Mouse (Mus musculus): Measurements from ENCODE around the gene Atp11b.

Gene Atp11b

GRCm38 (mm10) chr3:35753825-35754767 is at the start of gene Atp11b:
TSS of gene Atp11b (plus strand) at chr3:35754106.
- DNase-seq (ENCODE audit: low spot score in 2 of 2), result peak; percentile 74 to 80

GRCm38 (mm10) chr3:35704328-35704613 is 49.6 kb upstream of the Atp11b start:
- no peak for DNase-seq (ENCODE audit: low spot score in 2 of 2)

GRCm38 (mm10) chr3:35719531-35720205 is 34.2 kb upstream of the Atp11b start:
- DNase-seq (ENCODE audit: low spot score in 2 of 2), result no peak

- no peak for DNase-seq (ENCODE audit: low spot score in 2 of 2)
Measured at GRCm38 (mm10) chr3:35720801-35721200, 33.1 kb upstream of the Atp11b start.

DNA sequence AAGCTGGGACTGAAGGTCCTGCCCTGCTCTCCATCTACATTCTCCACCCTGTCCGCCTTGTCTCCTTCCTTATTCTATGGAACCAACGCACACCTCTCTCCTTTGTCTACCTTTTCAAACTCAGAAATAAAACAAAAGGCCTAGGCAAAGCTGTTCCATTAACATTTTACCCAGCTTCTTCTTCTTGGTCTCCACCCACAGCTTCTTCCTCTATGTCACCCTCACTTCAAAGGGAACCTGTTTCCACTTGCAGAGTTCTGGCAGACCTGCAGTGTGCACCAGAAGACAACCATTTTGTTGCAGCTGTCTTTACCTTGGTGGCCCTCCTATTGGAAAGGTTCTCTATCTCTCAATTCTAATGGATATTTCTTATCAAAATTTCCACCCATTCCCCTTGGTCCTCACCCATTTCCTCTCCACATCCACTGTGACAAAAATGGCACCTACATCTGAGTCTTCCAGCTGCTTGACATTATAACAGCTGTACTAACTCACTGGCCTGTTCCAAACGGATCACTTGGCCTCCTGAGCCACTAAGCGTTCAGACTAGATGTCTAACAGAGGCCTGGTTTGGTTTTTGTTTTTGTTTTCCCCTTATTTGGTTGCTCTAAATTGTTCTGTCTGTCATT is 32.0 kb upstream of the Atp11b start:
- no peak for DNase-seq (ENCODE audit: low spot score in 2 of 2)

DNA sequence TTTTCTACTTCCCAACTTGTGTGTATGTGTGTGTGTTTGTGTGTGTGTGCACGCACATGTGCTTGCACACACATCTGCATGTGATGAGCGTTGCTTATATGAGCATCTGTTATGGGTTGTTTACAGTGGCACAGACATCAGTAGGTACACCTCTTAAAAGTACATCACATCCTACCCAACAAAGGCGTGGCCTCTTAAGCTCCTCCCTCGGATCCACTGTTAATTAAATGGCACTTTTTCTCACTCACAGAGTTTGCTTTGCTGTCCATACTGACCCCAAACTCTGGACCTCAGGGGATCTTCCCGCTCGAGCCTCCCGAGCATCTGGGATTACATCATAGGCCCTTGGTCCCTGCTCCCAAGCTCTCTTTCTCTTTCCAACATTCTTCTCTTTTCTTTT is 31.1 kb upstream of the Atp11b start:
- no peak for DNase-seq (ENCODE audit: low spot score in 2 of 2)

- no peak for DNase-seq (ENCODE audit: low spot score in 2 of 2)
Measured at GRCm38 (mm10) chr3:35723586-35724322, 30.2 kb upstream of the Atp11b start.

DNA sequence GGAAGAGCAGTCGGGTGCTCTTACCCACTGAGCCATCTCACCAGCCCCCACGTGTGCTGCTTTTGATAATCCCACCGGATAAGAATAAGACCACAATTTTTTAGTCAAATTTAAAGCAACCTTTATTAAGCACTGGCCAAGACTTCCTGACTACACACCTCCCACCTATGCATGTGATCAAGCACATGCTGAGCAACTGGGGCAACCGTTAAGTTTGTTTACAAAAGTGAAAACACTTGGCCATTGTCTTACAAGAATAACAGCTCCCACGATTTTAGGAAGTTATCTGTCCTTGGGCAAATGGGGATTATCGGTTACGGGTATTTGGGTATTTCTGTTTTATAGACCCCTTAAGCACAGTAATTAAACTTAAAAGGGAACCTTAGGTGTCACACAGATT is 28.8 kb upstream of the Atp11b start:
- DNase-seq (ENCODE audit: low spot score in 2 of 2), result no peak

- no peak for DNase-seq (ENCODE audit: low spot score in 2 of 2)
Measured at GRCm38 (mm10) chr3:35726936-35727335, 27.0 kb upstream of the Atp11b start.

GRCm38 (mm10) chr3:35729490-35729889 is 24.4 kb upstream of the Atp11b start:
- no peak for DNase-seq (ENCODE audit: low spot score in 2 of 2)

- no peak for DNase-seq (ENCODE audit: low spot score in 2 of 2)
Measured at GRCm38 (mm10) chr3:35731981-35732777, 21.7 kb upstream of the Atp11b start.

DNA sequence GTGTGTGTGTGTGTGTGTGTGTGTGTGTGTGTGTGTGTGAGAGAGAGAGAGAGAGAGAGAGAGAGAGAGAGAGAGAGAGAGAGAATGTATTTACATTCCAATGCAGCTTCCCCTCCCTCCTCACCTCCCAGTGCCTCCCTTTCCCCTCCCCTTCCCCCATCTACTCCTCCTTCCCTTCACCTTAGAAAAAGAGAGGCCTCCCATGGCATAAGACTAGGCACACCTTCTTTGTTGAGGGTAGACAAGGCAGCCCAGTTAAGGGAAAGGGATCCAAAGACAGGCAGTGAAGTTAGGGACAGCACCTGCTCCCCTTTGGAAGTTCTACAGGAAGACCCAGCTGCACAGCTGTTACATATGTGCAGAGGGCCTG is 21.1 kb upstream of the Atp11b start:
- no peak for DNase-seq (ENCODE audit: low spot score in 2 of 2)

- DNase-seq (ENCODE audit: low spot score in 2 of 2), result no peak
Measured at GRCm38 (mm10) chr3:35734509-35734908, 19.4 kb upstream of the Atp11b start.

GRCm38 (mm10) chr3:35738071-35738470 is 15.8 kb upstream of the Atp11b start:
- DNase-seq (ENCODE audit: low spot score in 2 of 2), result no peak

DNA sequence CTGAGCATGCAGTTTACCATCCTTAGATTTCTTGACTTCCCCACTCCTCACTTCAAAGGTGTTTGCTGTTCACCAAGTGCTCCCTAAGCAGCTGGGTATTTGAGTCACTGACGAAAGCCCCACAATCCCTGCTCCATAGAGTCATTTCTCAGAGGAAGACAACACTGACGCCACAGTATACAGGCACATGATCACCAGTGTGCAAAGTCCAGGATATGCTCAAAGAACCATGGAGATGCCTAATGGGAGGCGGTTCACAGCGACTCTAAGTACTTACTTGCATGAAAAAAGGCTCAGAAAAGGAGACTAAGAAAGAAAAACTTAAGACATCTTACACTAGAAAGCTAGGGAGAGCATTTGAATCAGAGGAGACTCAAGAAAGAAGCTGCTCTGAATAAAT is 8.9 kb upstream of the Atp11b start:
- no peak for DNase-seq (ENCODE audit: low spot score in 2 of 2)

DNA sequence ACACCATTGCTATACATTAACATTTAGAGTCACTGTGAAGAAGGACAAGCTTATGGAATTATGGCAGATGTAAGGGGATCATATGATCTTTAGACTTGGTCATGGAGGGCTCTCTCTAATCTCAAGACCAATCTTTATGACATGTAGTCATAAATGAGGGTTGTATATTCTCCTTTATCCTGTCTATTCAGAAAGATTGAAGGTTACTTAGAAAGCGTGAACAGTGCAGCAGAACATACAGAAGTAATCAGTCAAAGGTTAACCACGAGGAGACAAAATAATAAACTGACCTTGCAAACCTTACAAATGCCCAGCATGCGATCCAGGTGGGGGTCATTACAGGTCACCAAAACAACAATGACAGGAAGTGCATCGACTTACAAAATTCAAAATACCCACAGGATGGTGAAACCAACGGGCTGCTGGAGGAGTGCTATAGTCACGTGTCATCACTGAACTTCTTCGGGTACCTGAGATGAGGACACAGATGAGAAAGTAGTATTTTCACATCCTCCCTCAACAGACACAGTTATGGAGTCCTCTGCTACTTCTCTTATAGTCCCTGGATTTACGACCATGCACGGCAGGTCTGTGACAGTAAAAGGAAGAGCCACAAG is 7.0 kb upstream of the Atp11b start:
- no peak for DNase-seq (ENCODE audit: low spot score in 2 of 2)

GRCm38 (mm10) chr3:35750286-35750685 is 3.6 kb upstream of the Atp11b start:
- no peak for DNase-seq (ENCODE audit: low spot score in 2 of 2)

DNA sequence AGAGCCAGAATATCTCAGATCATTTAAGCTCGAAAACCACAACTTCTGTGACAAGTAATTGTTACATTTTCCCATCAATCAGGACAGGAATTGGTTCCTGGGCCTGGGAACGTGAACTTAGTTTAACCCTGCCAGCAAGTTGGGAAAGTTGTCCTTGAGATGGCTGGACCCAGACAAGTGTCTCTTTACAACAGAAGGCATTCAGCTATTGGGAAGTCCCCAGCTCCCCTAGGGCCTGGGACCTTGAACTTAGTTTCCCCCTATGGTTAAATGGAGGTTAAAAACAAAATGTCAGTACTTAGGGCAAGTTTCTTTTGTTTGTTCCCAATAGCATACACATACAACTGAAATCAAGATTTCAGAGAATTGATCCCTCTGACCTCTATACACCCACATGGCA is 2.2 kb upstream of the Atp11b start:
- no peak for DNase-seq (ENCODE audit: low spot score in 2 of 2)

DNA sequence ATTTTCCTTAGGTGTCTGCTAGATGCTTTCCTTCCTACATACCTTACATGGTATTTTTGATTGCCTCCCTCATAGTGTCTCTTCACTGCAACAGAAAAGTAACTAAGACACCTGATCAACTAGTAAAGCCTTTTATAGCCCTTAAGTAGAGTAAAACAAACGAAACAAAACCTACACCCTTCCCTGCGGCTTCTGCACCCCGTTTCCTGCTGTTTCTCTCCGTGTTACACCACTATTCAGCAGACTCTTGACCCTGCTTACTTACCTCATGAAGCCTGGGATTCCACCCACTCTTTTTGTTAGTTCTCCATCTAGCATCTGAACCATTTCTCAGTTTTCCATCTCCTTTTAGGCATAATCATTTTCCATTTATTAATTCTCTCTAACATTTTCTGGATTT is 8.8 kb downstream of the Atp11b start:
- no peak for DNase-seq (ENCODE audit: low spot score in 2 of 2)

GRCm38 (mm10) chr3:35764637-35765617 is 11.0 kb downstream of the Atp11b start:
- DNase-seq (ENCODE audit: low spot score in 2 of 2), result no peak

All from spleen, postnatal 14 days (tissue).